Mouse (Mus musculus): ENCODE measurements around the gene Clec11a. TPM values are rescaled to one million over a fixed set of nuclear protein-coding genes. Genes with fewer than 3 reads are reported as not detected.

Gene Clec11a
- total RNA-seq, 2 experiments from 2014 or later: 2.5 to 2.8 TPM

DNA sequence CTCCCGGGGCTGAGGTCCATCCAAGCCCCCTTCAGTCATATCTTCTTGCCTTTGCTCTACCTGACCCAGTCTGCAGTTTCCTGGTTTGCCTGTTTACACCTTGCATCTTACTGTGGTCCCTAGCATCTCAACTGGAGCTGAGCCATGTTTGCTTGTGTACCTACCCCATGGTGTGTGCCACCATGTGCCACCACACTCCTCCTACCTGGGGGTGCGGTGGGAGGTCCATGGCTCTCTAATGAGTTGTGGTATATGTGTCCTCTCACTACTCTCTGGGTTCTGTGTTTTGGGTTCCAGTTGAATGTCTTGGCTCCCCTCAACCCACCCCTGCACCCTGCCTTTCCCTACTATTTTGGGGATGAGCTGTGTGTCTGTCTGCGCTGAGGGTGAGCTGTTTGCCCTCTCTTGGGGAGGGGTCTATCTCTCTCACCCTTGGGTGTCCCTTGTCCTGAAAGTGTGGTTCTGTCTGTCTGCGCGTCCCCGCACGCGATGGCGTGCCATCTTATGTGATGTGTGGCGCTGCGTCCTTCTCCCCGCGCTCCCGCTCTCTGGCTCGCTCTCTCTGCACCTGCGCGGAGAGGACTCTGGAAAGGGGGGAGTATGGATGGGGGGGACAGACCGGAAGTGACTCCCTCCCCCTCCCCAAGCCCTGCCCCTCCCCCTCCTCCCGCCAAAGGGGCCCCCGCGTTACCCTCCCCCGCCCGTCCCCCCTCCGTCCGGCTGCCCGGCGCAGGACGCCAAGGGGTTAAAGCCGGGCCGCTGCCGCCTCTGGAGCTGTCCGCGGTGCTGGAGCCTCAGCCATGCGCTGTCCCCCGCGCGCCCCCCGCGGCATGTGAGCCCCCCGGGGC lies 28.6 kb upstream of the Clec11a start:
- peak in 1 of 2 experiments; percentile 78 for DNase-seq (ENCODE audit: extremely low spot score in 1 of 2, low spot score in 2 of 2)
- intact Hi-C loops (cut with DNase I): no loop called here

DNA sequence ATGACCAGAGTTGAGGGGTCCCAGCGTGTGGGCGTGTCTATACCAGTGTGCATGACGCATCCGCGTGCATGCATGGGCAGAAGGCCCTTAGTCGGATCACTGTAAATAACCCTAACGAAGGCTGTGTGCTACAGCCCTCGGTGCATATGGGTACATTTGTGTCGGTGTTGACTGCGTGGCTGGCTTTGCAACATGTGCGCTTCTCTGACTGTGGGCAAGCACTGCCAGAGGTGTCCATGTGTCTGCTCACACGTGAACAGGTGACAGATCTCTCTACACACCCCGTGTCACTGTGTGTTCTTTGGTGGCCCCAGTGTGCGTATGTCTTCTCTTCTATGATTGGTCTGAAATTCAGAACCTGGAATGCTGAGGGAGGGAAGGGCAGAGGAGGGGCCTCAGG lies 27.4 kb upstream of the Clec11a start:
- intact Hi-C loops (cut with DNase I): no loop called here
- no peak for DNase-seq (ENCODE audit: extremely low spot score in 1 of 2, low spot score in 2 of 2)

DNA sequence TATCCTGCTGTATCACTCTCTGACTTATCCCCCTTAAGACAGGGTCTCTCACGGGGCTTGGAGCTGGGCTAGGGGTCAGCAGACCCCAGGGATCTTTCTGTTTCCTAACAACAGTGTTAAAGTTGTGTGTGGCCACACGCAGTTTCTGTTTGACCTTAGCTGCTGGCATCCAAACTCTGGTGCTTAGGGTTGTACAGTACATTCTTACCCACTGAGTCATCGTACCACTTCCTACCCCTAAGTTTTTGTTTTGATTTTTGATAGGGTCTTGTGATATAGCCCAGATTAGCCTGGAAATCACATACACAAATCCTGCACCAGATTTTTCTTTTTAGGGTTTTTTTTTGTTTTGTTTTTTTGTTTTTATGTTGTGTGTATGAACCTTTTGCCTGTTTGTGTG lies 25.6 kb upstream of the Clec11a start:
- intact Hi-C loops (cut with DNase I): no loop called here

DNA sequence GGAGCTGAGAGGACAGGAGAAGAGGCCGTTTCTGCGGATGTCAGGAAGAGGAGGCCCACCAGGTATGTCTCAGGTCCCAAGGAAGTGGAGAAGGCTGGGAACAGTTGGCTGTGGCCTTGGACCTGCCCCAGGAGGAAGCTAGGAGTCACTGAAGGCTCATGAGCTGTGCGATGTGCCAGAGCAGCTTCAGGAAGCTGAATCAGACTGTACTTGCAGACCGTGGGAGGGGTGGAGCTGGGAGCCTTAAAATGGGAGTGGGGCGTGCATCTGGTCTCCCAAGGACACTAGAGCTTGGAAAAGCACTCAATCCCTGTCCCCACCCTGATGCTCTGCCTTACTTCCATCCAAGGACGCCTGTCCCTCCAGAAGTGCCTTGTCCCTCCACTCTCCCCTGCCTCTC lies 19.9 kb upstream of the Clec11a start:
- intact Hi-C loops (cut with DNase I): no loop called here
- DNase-seq (ENCODE audit: extremely low spot score in 1 of 2, low spot score in 2 of 2): peak in 1 of 2 experiments; percentile 22

More for the DNA sequence above, 25.6 kb upstream of the Clec11a start:
- DNase-seq (ENCODE audit: extremely low spot score in 1 of 2, low spot score in 2 of 2): no peak

DNA sequence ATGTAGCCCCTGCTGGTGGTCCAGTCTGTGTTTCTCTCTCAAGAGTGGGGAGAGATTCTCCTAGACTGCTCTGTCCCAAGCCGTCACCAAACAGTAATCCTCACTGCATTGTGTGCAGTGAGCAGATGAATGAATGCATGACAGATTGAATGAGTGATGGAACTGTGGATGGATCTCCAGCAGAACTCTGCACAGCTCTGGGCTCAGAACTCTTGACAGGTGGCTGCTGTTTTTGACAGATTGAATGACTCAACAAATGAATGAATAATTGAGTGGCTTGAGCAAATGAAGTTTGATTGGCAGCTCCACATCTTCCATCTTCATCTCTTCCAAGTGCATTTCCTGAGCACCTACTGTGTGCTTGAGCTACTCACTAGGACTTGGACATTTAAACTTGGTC lies 15.6 kb upstream of the Clec11a start:
- no peak for DNase-seq (ENCODE audit: extremely low spot score in 1 of 2, low spot score in 2 of 2)
- intact Hi-C loops (cut with DNase I): no loop called here

DNA sequence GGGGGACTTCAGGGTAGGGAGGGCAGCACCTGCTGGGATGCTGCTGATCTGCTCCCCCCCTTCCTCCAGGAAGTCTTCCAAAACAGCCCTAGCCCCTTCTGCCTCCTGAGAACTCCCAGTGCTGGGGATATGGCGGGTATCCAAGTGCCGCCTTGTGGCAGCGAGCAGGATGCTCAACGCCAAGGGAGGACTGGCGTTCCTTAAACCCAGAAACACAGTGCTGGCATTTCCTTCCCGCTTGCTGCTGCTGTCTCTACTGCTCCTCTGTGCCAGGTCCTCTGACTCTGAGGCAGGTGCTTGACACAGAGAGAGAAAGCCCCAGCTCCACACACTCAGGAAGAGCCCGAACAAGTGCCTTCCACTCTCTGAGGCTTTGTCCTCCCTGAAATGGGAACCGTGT lies 14.2 kb upstream of the Clec11a start:
- intact Hi-C loops (cut with DNase I): no loop called here
- peak; percentile 65 to 75 for DNase-seq (ENCODE audit: extremely low spot score in 1 of 2, low spot score in 2 of 2)

DNA sequence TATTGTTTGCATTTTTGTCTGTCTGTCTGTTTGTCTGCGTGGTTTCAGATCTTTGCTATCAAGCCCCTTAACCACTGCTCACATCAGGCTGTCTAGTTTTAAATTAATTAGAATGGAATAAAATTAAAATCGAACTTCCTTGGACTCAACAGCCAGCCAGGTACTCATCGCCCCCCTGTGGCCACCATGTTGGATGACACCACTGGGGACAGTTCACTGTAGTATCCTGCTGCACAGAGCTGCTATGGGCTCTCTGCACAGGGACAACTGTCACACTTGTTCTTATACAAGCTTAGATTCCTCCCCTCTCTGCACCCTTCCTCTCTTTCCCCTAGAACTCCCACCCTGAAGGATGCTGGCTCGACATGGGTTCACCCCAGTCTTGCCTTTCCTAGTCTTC lies 11.2 kb upstream of the Clec11a start:
- DNase-seq (ENCODE audit: extremely low spot score in 1 of 2, low spot score in 2 of 2): no peak
- intact Hi-C loops (cut with DNase I): no loop called here

DNA sequence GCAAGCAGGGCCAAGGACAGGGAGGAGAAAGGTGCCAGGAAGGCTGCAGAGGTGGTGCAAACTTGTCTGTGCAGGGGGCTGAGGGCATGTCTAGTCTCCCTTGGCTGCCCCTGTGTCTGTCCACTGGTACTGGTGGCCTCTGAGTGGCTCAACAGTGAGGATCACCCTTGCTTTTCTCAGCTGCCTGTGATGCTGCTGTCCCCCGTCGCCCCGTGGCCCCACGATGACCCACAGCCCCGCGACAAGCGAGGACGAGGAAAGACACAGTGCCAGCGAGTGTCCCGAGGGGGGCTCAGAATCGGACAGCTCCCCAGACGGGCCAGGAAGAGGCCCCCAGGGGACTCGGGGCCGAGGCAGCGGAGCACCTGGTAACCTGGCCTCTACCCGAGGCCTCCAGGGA lies 5.8 kb upstream of the Clec11a start:
- no peak for DNase-seq (ENCODE audit: extremely low spot score in 1 of 2, low spot score in 2 of 2)
- intact Hi-C loops (cut with DNase I): no loop called here

DNA sequence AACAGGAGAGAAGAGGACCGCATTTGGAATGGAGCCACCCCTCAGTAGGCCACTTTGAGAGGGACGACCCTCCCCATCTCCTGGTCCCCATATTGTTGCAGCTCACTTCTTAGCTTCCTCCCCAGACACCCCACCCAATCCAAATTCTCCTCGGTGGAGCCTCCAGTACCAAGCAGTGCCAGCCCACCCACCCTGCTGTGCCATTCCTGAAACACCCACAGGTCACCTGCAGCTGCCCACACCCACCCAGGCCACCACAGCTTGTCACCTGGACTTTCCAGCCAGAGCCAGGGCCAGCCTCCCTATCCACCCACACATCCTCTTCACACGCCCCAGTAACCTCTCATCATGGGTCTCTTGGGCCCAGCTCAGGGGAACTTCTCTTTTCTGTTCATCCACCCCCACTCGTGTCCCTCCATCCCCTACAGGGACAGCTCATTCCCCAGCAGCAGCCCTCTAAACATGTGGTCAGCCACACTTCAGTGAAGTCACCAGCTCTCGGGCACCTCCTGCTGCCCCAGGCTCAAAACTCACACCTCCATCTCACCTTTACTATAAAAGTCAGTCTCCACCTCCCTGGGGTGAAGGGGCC lies 5.1 kb upstream of the Clec11a start:
- intact Hi-C loops (cut with DNase I): no loop called here
- DNase-seq (ENCODE audit: extremely low spot score in 1 of 2, low spot score in 2 of 2): no peak

DNA sequence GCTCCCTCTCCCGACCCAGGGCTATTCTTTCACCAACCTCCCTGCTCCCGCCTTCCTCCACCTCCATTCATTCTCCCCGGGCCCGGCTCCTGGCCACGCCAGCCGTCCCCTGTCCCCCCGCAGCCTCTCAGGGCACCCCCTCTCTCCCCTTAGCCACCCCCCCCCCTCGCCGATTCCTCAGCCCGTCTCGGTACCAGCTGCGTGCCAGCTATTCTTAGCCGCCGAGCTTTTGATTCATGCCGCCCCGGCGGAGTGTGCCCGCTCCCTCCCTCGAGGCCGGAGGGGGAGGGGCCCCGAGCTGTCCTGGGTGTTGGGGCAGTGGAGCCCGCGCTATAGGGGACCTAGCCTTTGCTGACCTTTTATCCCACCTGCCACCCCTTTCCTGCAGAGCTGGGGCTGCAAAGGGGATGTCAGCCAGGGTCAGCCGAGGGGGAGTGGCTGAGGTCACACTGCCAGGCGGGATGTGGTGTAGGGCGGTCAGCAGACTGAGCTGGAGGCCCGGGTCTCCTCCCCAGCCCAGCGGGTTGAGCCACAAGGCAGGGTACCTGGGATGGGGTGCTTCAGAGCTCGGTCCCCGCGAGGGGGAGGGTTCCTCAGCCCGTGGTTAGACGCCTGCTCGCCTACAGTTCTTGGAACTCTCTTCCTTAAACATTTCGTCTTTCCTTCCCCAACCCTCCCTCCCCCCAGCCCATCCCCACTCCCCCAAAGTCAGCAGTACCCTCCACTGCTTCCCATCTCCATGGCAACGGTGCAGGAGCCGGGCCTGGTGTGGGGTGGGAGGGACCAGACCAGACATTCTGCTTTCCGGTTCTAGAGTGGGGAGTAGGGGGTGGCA lies 4.4 kb upstream of the Clec11a start:
- intact Hi-C loops (cut with DNase I): no loop called here
- DNase-seq (ENCODE audit: extremely low spot score in 1 of 2, low spot score in 2 of 2): peak in 1 of 2 experiments; percentile 83

DNA sequence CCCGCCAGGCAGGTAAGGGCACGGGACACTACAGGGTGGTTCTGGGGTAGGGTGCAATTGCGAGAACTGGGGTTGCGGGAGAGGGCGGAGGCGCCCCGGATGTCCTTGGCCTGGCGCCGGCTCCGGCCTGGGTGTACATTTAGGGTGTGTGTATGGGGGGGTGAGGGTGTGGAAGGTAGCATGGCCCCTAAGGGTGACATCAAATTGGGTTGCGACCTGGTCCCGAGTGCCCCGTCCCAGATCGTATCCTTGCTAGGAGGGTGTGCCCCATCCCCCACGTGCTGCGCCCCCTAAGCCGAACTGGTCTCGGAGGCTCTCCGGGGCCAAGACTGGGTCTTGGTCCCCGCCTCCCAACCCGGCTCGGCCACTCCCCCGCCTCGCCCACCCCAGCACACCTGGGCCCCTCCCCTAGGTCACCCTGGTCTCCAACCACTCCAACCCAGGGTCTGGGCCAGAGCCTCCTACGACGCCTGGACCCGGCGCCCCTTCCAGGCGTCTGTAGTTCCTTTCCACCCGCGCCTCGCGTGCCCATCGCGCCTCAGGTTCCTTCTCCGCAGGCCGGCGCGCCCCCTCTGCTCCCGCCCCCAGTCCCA lies 3.7 kb upstream of the Clec11a start:
- peak in 1 of 2 experiments; percentile 61 for DNase-seq (ENCODE audit: extremely low spot score in 1 of 2, low spot score in 2 of 2)
- intact Hi-C loops (cut with DNase I): no loop called here

DNA sequence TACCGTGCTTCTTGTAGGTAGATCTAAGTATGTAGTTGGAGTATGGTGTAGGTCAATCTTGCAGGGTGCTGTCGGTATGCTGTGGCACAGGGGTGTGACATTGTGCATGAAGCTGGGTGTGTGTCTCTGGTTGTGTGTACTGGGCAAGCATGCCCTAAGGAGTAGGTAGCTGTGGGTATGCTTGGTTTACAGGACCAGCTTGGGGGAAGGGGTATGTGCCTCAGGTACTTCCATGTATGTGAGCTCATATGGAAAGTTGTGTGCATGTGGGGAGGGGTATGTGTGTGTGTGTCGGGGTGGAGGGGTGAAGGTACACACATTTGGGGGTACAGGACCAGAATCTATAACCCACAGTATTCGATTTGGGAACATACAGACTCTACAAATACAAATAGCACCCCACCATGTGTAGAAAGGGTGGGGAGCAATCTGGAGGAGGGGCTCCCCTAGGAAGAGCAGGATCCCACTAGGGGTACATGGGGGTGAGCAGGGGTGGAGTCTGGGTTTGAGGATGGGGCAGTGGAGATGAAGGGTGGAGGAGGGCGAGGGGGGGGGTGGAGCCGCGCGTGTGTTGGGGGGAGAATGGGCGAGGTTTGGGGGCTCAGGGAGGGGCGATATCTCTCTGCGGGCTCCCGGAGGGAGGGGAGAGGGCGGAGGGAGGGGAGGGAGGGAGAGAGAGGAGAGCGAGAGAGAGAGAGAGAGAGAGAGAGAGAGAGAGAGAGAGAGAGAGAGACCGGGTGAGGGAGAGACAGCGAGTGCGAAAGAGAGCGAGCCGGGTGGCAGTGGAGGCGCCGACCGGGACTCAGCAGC lies 3.0 kb upstream of the Clec11a start, which contains the start of gene Shank1:
Shank1 (plus strand) TSS at position 779 of the 810 bp plus-strand sequence.
- intact Hi-C loops (cut with DNase I): loop anchor here (5.0 kb wide), 1 partner anchor 42 kb away; no protein-coding TSS in a partner anchor

DNA sequence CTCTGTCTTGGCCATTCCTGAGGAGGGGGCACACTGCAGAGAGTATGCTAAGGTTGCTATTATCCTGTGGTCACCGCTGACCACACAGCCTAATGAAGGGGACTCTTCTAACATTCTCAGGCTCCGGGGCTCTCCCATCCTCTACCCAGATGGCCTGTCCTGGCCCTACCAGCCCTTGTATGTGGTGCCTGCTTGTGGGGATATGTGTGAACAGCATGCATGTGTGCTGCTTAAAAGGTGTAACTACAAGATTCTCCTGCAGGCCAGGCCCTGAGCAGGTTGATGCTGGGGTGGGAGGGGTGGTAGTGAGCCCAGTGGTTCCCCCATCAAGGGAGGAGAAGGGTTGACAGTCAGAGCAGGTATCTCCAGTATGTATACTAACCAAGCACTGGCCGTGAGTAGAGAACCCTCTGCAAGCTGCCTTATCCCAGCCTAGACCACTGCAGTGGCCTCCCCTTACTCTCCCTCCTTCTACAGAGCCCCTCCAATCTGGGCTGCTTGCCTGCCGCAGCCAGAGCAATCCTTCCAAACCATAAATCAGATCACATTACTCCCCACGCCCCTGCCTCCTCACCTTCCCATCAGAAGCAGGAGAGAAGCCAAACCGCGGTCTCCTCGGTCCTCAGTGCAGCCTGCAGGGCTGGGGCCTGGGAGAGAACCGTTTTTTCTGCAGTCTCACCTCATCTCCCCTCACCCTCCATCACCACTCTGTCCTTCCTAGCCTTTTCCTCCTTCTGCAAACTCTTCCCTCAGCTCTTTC lies 739 bp upstream of the Clec11a start:
- no peak for DNase-seq (ENCODE audit: extremely low spot score in 1 of 2, low spot score in 2 of 2)
- intact Hi-C loops (cut with DNase I): loop anchor here (5.0 kb wide), 1 partner anchor 40 kb away; no protein-coding TSS in a partner anchor

More for the DNA sequence above, 3.0 kb upstream of the Clec11a start, which contains the start of gene Shank1:
- peak in 1 of 2 experiments; percentile 58 for DNase-seq (ENCODE audit: extremely low spot score in 1 of 2, low spot score in 2 of 2)

DNA sequence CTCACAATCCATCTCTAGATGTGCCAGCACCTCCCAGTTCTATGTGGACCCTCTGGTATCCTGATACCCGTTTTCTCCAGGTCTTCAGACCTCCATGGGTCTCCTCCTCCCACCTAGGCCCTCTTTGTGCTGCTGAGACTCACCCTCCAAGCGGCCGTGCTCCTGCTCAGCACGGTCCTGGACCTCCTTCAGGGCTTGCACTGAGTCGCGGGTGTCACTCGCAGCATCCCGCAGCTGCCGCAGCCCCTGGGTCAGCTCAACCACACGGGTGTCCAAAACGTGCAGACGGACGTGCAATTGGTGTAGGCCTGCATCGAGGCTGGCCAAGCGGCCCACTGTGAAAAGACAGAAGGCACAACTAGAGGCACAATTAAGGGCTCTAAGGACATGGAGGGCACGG lies 1.0 kb downstream of the Clec11a start:
- peak in 1 of 2 experiments; percentile 51 for DNase-seq (ENCODE audit: extremely low spot score in 1 of 2, low spot score in 2 of 2)
- intact Hi-C loops (cut with DNase I): loop anchor here (5.0 kb wide), 1 partner anchor 38 kb away; no protein-coding TSS in a partner anchor

DNA sequence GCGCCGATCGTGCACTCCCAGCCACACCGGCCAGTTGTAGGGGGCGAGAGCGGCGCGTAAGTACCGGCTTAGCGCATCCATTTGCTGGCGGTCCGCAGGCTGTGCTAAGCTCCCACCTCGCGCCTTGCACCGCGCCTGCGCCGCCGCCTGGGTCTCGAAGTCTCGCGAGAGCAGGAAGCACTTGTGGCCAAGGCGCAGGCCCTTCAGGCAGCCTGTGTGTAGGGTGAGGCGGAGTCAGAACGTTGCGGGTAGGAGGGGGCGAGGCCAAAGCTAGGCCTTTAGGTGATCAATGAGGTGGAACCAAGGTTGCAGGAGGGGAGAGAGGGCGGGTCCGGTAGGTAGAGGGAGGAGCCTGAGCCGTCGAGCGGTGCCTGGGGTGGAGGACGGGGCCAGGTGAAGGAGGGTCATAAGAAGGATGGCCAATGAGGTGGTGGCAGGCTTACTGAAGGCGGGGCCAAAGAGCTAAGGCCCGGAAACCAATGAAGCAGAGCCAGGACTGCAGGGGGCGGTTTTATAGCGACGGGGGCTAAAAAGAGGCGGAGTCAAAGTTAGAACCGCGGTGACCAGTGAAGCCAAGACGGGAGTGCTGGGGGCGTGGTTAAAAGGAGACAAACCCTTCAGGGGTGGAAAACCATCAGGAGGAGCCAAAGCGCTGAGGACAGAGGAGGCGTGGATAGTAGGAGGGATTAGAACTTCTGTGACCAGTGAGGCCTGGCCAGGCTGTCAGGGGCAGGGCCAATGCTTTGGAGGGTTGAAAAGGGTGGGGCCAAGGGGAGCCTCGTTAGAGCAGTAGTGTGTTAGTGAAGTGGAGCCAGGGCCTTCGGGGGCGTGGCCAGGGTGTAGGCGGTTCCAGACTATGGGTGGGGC lies 1.7 kb downstream of the Clec11a start:
- intact Hi-C loops (cut with DNase I): loop anchor here (5.0 kb wide), 1 partner anchor 38 kb away; no protein-coding TSS in a partner anchor
- peak; percentile 96 to 98 for DNase-seq (ENCODE audit: extremely low spot score in 1 of 2, low spot score in 2 of 2)

DNA sequence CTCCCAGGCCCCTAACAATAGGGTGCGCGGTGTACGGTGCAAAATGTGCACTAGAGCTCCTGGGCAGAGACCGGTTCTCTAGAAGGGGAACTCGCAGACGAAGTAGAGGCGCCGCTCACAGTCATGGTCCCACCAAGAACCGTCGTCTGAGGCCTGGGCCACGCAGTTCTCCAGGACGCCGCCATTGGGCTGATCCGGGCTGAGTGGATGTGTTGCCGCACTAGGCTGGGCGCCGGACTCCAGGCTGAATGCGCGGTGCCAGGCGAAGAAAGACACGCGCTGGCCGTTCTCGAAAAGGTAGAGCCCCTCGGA lies 2.3 kb downstream of the Clec11a start:
- intact Hi-C loops (cut with DNase I): no loop called here
- no peak for DNase-seq (ENCODE audit: extremely low spot score in 1 of 2, low spot score in 2 of 2)
